Mouse (Mus musculus): ENCODE measurements around the gene Mia3. TPM values are rescaled to one million over a fixed set of nuclear protein-coding genes. Genes with fewer than 3 reads are reported as not detected.

Mia3 gene
- polyA plus RNA-seq (2017; shearing (Covaris generic)): 188 TPM

GRCm38 (mm10) chr1:183369427-183370014 lies at the start of gene Mia3:
Gene Mia3 (minus strand): TSS chr1:183369553.

GRCm38 (mm10) chr1:183417873-183418272 lies 48.5 kb upstream of the Mia3 start, which contains the start of gene Hhipl2:
Gene Hhipl2 (plus strand): TSS chr1:183418215.

GRCm38 (mm10) chr1:183388426-183389406 lies 19.4 kb upstream of the Mia3 start, which contains the start of gene Taf1a:
Gene Taf1a (plus strand): TSS chr1:183388981.

GRCm38 (mm10) chr1:183296877-183297383 lies 72.4 kb downstream of the Mia3 start, which contains the start of gene Brox:
Gene Brox (minus strand): TSS chr1:183297269.

GRCm38 (mm10) chr1:183296465-183296864 lies 72.9 kb downstream of the Mia3 start, which contains the start of gene Aida:
Gene Aida (plus strand): TSS chr1:183296590.

Other genes starting within 250 kb of the Mia3 start
- 21.1 TPM for gene Disp1, start 148.0 kb downstream of the Mia3 start, polyA plus RNA-seq (2017; shearing (Covaris generic))
- gene Aida, start 73.0 kb downstream of the Mia3 start, polyA plus RNA-seq (2017; shearing (Covaris generic)): 25.2 TPM
- 56.8 TPM for gene Brox, start 72.3 kb downstream of the Mia3 start, polyA plus RNA-seq (2017; shearing (Covaris generic))
- gene Taf1a, start 19.4 kb upstream of the Mia3 start, polyA plus RNA-seq (2017; shearing (Covaris generic)): 30.1 TPM
- not detected for gene Hhipl2, start 48.7 kb upstream of the Mia3 start, polyA plus RNA-seq (2017; shearing (Covaris generic))